Mouse (Mus musculus) hematopoietic stem cell, adult 5-6 weeks (primary cell): ENCODE data around the gene Prr36. TPM values are rescaled to one million over a fixed set of nuclear protein-coding genes. Genes with fewer than 3 reads are reported as not detected.

Experiments
- ATAC-seq, 2 experiments: fragments of 125-278 bp in 1 of 2; replicated peaks in 1 of 2; 2 replicates each; pipeline ENCODE4 v1.8.0; 2016 to 2017; ENCODE audit warnings: inconsistent platforms in 2 of 2, mild to moderate bottlenecking in 2 of 2, moderate number of reproducible peaks in 2 of 2, low read depth in 1 of 2, moderate TSS enrichment in 1 of 2; ENCODE audit not compliant: low FRiP score in 2 of 2, poor library complexity in 2 of 2, severe bottlenecking in 2 of 2, insufficient read depth in 1 of 2, low TSS enrichment in 1 of 2
- total RNA-seq: library from RNA; stranded (forward); fragments of 172-1452, 232-1000 nt; gene quantifications from 2 replicates; pipeline ENCODE4 v1.2.3, GENCODE M21; 2017

Gene Prr36
- total RNA-seq, 1 experiment from 2014 or later = 0.30 TPM

- peak; percentile 40 to 52 for ATAC-seq
Measured at GRCm38 (mm10) chr8:4213210-4214005, 3.9 kb downstream of the Prr36 start.

- ATAC-seq = 0 out of 4 replicates have a peak, but pooled peaks of 1 of the 2 experiments have one; percentile 4
Measured at GRCm38 (mm10) chr8:4212809-4213209, 4.5 kb downstream of the Prr36 start.

GRCm38 (mm10) chr8:4211097-4211496 is 6.2 kb downstream of the Prr36 start:
- ATAC-seq = no peak

GRCm38 (mm10) chr8:4207016-4207350 is 10.3 kb downstream of the Prr36 start:
- no peak for ATAC-seq

- no peak for ATAC-seq
Measured at GRCm38 (mm10) chr8:4206182-4207015, 10.9 kb downstream of the Prr36 start.

- ATAC-seq = no peak
Measured at GRCm38 (mm10) chr8:4205246-4206123, 11.8 kb downstream of the Prr36 start.

GRCm38 (mm10) chr8:4201321-4201720 is 15.9 kb downstream of the Prr36 start:
- ATAC-seq = peak; percentile 77

GRCm38 (mm10) chr8:4193588-4193894 is 23.7 kb downstream of the Prr36 start:
- ATAC-seq = peak in 1 of 2 experiments; percentile 38; a peak in 1 of 4 replicates

- ATAC-seq = peak; percentile 81 to 89
Measured at GRCm38 (mm10) chr8:4192807-4193587, 24.3 kb downstream of the Prr36 start.

- no peak for ATAC-seq
Measured at GRCm38 (mm10) chr8:4192305-4192704, 25.0 kb downstream of the Prr36 start.

GRCm38 (mm10) chr8:4189031-4189722 is 28.1 kb downstream of the Prr36 start:
- ATAC-seq = no peak

GRCm38 (mm10) chr8:4188605-4189004 is 28.7 kb downstream of the Prr36 start:
- no peak for ATAC-seq

- no peak for ATAC-seq
Measured at GRCm38 (mm10) chr8:4186151-4186550, 31.1 kb downstream of the Prr36 start.

- no peak for ATAC-seq
Measured at GRCm38 (mm10) chr8:4183409-4183808, 33.9 kb downstream of the Prr36 start.

- ATAC-seq = no peak
Measured at GRCm38 (mm10) chr8:4174018-4174417, 43.2 kb downstream of the Prr36 start.

- ATAC-seq = no peak
Measured at GRCm38 (mm10) chr8:4172486-4172885, 44.8 kb downstream of the Prr36 start.
